Mouse (Mus musculus) CH12.LX (cell line): ENCODE measurements at regions not wholly inside any gene's neighbourhood (a gene's known extent, or its start where the extent isn't known, plus 50 kb on each side); places are given as distances from the start of the nearest gene placed in this dataset.

Experiments used
- DNase-seq: peaks from one replicate; pipeline ENCODE4 v3.0.0-alpha.2; 2013; ENCODE audit errors: extremely low read depth
- H3K27ac ChIP-seq: 2 replicates; pipeline ENCODE4 v1.5.1; 2012; ENCODE audit warnings: low read depth, mild to moderate bottlenecking, control low read depth, moderate library complexity; ENCODE audit not compliant: insufficient read depth
- H3K27me3 ChIP-seq: replicated peaks from 2 replicates; pipeline ENCODE3; 2012; ENCODE audit warnings: inconsistent platforms
- H3K36me3 ChIP-seq, 2 experiments: replicated peaks in 1 of 2; 2 replicates each; pipeline versions ENCODE3 to v1.6.1; 2012; ENCODE audit warnings: inconsistent platforms in 1 of 2, low read length in 1 of 2, mild to moderate bottlenecking in 1 of 2, mixed read lengths in 1 of 2, moderate library complexity in 1 of 2; ENCODE audit not compliant: control insufficient read depth in 1 of 2, insufficient read depth in 1 of 2
- H3K4me1 ChIP-seq, 2 experiments: 2 replicates each; pipeline ENCODE4 v1.6.1; 2012; ENCODE audit warnings: inconsistent platforms in 1 of 2, moderate library complexity in 1 of 2; ENCODE audit not compliant: insufficient read depth in 2 of 2, control insufficient read depth in 1 of 2
- H3K4me2 ChIP-seq: 2 replicates; pipeline ENCODE4 v1.6.1; 2012; ENCODE audit warnings: low read depth, mild to moderate bottlenecking, control low read depth; ENCODE audit not compliant: poor library complexity, insufficient read depth, severe bottlenecking
- H3K4me3 ChIP-seq, 3 experiments: fragments of 150-350 bp in 1 of 3; sonication (generic) in 1 of 3; replicated peaks in 1 of 3; 2 replicates each; pipeline versions ENCODE3 to v1.5.1; 2011 to 2012; ENCODE audit warnings: low read depth in 2 of 3, low read length in 2 of 3, mild to moderate bottlenecking in 2 of 3, moderate library complexity in 2 of 3, control low read depth in 1 of 3, improper control_type of control experiment in 1 of 3, inconsistent platforms in 1 of 3, mixed read lengths in 1 of 3; ENCODE audit not compliant: poor library complexity in 1 of 3
- H3K79me2 ChIP-seq: replicated peaks from 2 replicates; pipeline ENCODE4 v1.6.1; 2012; ENCODE audit warnings: mild to moderate bottlenecking, moderate library complexity; ENCODE audit not compliant: control insufficient read depth, poor library complexity, insufficient read depth, severe bottlenecking; ENCODE audit errors: extremely low read depth
- H3K9ac ChIP-seq: 2 replicates; pipeline ENCODE4 v1.6.1; 2012; ENCODE audit warnings: low read depth, mild to moderate bottlenecking, control low read depth, moderate library complexity; ENCODE audit not compliant: insufficient read depth
- H3K9me3 ChIP-seq: replicated peaks from 2 replicates; pipeline ENCODE3; 2012; ENCODE audit warnings: low read length, inconsistent platforms, mixed read lengths
- BHLHE40 ChIP-seq: IDR thresholded peaks from 2 replicates; pipeline ENCODE4 v1.6.1; 2011; ENCODE audit warnings: mild to moderate bottlenecking, low read depth, low read length, improper control_type of control experiment
- CHD1 ChIP-seq: IDR thresholded peaks from 2 replicates; pipeline ENCODE4 v1.6.1; 2012; ENCODE audit warnings: low read depth, low read length, improper control_type of control experiment, inconsistent platforms
- CHD2 ChIP-seq: IDR thresholded peaks from 2 replicates; pipeline ENCODE4 v1.6.1; 2011; ENCODE audit warnings: low read length, improper control_type of control experiment
- CTCF ChIP-seq, 2 experiments: IDR thresholded peaks in 1 of 2; conservative IDR thresholded peaks in 1 of 2; 2 replicates each; pipeline ENCODE4 v1.5.1; 2011 to 2012; ENCODE audit warnings: low read depth in 2 of 2, low read length in 2 of 2, improper control_type of control experiment in 1 of 2, inconsistent platforms in 1 of 2, mild to moderate bottlenecking in 1 of 2, moderate library complexity in 1 of 2
- E2F4 ChIP-seq: IDR thresholded peaks from 2 replicates; pipeline ENCODE4 v1.6.1; 2011; ENCODE audit warnings: low read depth, low read length, improper control_type of control experiment; ENCODE audit not compliant: insufficient replicate concordance
- ELF1 ChIP-seq: IDR thresholded peaks from 2 replicates; pipeline ENCODE4 v1.6.1; 2014; ENCODE audit warnings: low read depth, mild to moderate bottlenecking, inconsistent platforms, low read length, improper control_type of control experiment
- EP300 ChIP-seq: IDR thresholded peaks from 2 replicates; pipeline ENCODE4 v1.6.1; 2011; ENCODE audit warnings: low read length, improper control_type of control experiment
- GABPA ChIP-seq: IDR thresholded peaks from 2 replicates; pipeline ENCODE4 v1.6.1; 2012; ENCODE audit warnings: low read depth, low read length, improper control_type of control experiment, inconsistent platforms; ENCODE audit not compliant: insufficient replicate concordance
- IRF4 ChIP-seq: IDR thresholded peaks from 2 replicates; pipeline ENCODE4 v1.6.1; 2014; ENCODE audit warnings: low read depth, mild to moderate bottlenecking, inconsistent platforms, low read length, improper control_type of control experiment
- JUN ChIP-seq: IDR thresholded peaks from 2 replicates; pipeline ENCODE4 v1.6.1; 2011; ENCODE audit warnings: low read depth, mild to moderate bottlenecking, low read length, improper control_type of control experiment, moderate library complexity; ENCODE audit not compliant: insufficient read depth
- JUND ChIP-seq: conservative IDR thresholded peaks from 2 replicates; pipeline ENCODE4 v1.6.1; 2011; ENCODE audit warnings: low read depth, low read length, improper control_type of control experiment
- KAT2A ChIP-seq: IDR thresholded peaks from 2 replicates; pipeline ENCODE4 v1.6.1; 2012; ENCODE audit warnings: low read length, improper control_type of control experiment, inconsistent platforms; ENCODE audit not compliant: insufficient replicate concordance
- MAFK ChIP-seq: IDR thresholded peaks from 2 replicates; pipeline ENCODE4 v1.6.1; 2011; ENCODE audit warnings: low read length, improper control_type of control experiment; ENCODE audit not compliant: insufficient replicate concordance
- MAX ChIP-seq: IDR thresholded peaks from 2 replicates; pipeline ENCODE4 v1.6.1; 2011; ENCODE audit warnings: low read length, improper control_type of control experiment
- MAZ ChIP-seq: IDR thresholded peaks from 2 replicates; pipeline ENCODE4 v1.6.1; 2012; ENCODE audit warnings: low read depth, mild to moderate bottlenecking, inconsistent platforms, low read length, improper control_type of control experiment, moderate library complexity
- MEF2A ChIP-seq: IDR thresholded peaks from 2 replicates; pipeline ENCODE4 v1.6.1; 2014; ENCODE audit warnings: low read depth, mild to moderate bottlenecking, inconsistent platforms, low read length, improper control_type of control experiment, borderline replicate concordance
- MXI1 ChIP-seq: IDR thresholded peaks from 2 replicates; pipeline ENCODE4 v1.6.1; 2011; ENCODE audit warnings: mild to moderate bottlenecking, low read depth, low read length, improper control_type of control experiment
- MYC ChIP-seq: IDR thresholded peaks from 2 replicates; pipeline ENCODE4 v1.6.1; 2011; ENCODE audit warnings: low read depth, mild to moderate bottlenecking, improper control_type of control experiment, low read length
- NRF1 ChIP-seq: IDR thresholded peaks from 2 replicates; pipeline ENCODE4 v1.6.1; 2014; ENCODE audit warnings: low read depth, mild to moderate bottlenecking, inconsistent platforms, low read length, improper control_type of control experiment, moderate library complexity
- POLR2A ChIP-seq: IDR thresholded peaks from 2 replicates; pipeline ENCODE4 v1.6.1; 2011; ENCODE audit warnings: low read depth, mild to moderate bottlenecking, improper control_type of control experiment, low read length
- RAD21 ChIP-seq: IDR thresholded peaks from 2 replicates; pipeline ENCODE4 v1.6.1; 2011; ENCODE audit warnings: low read depth, mild to moderate bottlenecking, low read length, improper control_type of control experiment, moderate library complexity
- TCF12 ChIP-seq: IDR thresholded peaks from 2 replicates; pipeline ENCODE4 v1.6.1; 2014; ENCODE audit warnings: low read depth, mild to moderate bottlenecking, inconsistent platforms, low read length, improper control_type of control experiment
- UBTF ChIP-seq: IDR thresholded peaks from 2 replicates; pipeline ENCODE4 v1.6.1; 2012; ENCODE audit warnings: low read depth, mild to moderate bottlenecking, inconsistent platforms, low read length, improper control_type of control experiment, moderate library complexity
- USF1 ChIP-seq: IDR thresholded peaks from 2 replicates; pipeline ENCODE4 v1.6.1; 2014; ENCODE audit warnings: low read depth, mild to moderate bottlenecking, inconsistent platforms, low read length, improper control_type of control experiment
- ZC3H11A ChIP-seq: IDR thresholded peaks from 2 replicates; pipeline ENCODE4 v1.6.1; 2012; ENCODE audit warnings: low read depth, mild to moderate bottlenecking, inconsistent platforms, low read length, improper control_type of control experiment
- ZKSCAN1 ChIP-seq: IDR thresholded peaks from 2 replicates; pipeline ENCODE4 v1.6.1; 2012; ENCODE audit warnings: low read depth, inconsistent platforms, low read length, improper control_type of control experiment, borderline replicate concordance
- ZMIZ1 ChIP-seq: IDR thresholded peaks from 2 replicates; pipeline ENCODE4 v1.6.1; 2012; ENCODE audit warnings: low read depth, mild to moderate bottlenecking, inconsistent platforms, low read length, improper control_type of control experiment
- ZNF384 ChIP-seq: IDR thresholded peaks from 2 replicates; pipeline ENCODE4 v1.6.1; 2012; ENCODE audit warnings: low read depth, low read length, improper control_type of control experiment, inconsistent platforms
- dilution Hi-C: fragments of 300-500 bp; cut with MboI; formaldehyde crosslinking; loops from 2 replicates; pipeline ENCODE4 v1.14.3; 2020; ENCODE audit warnings: low sequenced_read_pairs; ENCODE audit not compliant: extremely low pct_unique_long_range_greater_than_20kb, extremely low pct_ligation_motif_present
- in situ Hi-C: fragments of 300-500 bp; cut with MboI; formaldehyde crosslinking; loops from 3 replicates; pipeline ENCODE4 v1.14.3; 2019; ENCODE audit warnings: low sequenced_read_pairs, low pct_ligation_motif_present, low pct_unique_long_range_greater_than_20kb, mixed read lengths

DNA sequence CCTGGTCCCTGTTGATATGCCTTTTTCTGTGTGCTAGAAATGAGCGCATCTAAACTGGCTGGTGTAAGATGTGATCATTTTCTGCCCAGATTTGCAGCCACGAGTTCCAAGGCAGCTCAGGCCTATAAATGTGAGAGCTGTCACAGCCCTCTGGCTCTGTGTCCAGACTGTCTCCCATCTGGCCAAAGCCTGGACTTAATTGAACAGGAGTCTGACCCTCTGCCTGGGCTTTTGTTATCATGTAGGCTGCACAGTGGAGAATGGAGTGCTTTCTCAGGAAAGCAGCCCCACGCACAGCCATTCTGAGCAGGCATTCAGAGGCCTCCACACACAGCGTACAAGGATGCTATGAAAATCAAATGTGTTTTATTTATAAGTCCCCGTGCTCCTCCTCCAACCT lies 141.9 kb upstream of the Tbc1d5 start:
- no peak for DNase-seq
- TF ChIP-seq GABPA (no peak), ELF1 (no peak), ZC3H11A (no peak), RAD21 (no peak), USF1 (no peak), MXI1 (no peak), MAFK (no peak), CTCF (conservative IDR thresholded peaks at IDR 0.05 in 1 of 2, IDR thresholded peaks at IDR 0.05 in 1 of 2; ENCODE audit: low read depth in 2 of 2, low read length in 2 of 2) (no peak), CHD1 (no peak), JUN (no peak), CHD2 (no peak), NRF1 (no peak)
- dilution Hi-C loops = no loop called here
- in situ Hi-C loops = no loop called here
- Histone ChIP-seq H3K27ac (no peak overlapping the region), H3K36me3 (no peaks in the 10 kb centered on the region), H3K4me3 (no peak overlapping the region), H3K4me2 (no peak overlapping the region), H3K4me1 (no peaks in the 10 kb centered on the region), H3K79me2 (no peaks in the 10 kb centered on the region), H3K27me3 (no peaks in the 10 kb centered on the region), H3K9ac (no peak overlapping the region), H3K9me3 (no peaks in the 10 kb centered on the region)

DNA sequence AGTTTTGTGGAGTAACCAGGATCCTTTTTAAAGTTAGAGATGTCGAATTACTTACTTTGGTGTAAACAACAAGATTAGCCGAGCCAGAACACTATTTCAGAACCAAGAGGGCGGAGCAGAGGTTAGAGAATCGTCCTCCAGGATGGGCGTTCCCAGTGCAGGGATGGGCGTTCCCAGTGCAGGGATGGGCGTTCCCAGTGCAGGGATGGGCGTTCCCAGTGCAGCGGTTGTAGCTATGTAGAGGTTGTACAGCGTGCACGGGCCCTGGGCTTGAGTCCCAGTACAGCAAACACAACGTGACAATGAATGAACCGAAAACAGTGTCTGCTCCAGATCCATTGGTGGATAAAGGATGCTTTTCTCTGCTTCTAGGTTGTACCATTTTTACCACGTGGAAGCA lies 125.8 kb upstream of the Tbc1d5 start:
- no peak overlapping the region for H3K27ac ChIP-seq
- H3K4me2 ChIP-seq = no peak overlapping the region
- no peak overlapping the region for H3K4me3 ChIP-seq
- H3K9ac ChIP-seq = no peak overlapping the region
- no peaks in the 10 kb centered on the region for H3K36me3 ChIP-seq
- in situ Hi-C loops = no loop called here
- dilution Hi-C loops = no loop called here
- no peaks in the 10 kb centered on the region for H3K79me2 ChIP-seq
- no peak for DNase-seq
- TF ChIP-seq KAT2A (no peak), JUND (no peak), RAD21 (no peak), MAZ (no peak), UBTF (no peak), TCF12 (no peak), CHD1 (no peak), EP300 (no peak), IRF4 (no peak), MYC (no peak), MEF2A (no peak), MAX (no peak), BHLHE40 (no peak), MXI1 (no peak), ZKSCAN1 (no peak), ZNF384 (no peak), ELF1 (no peak), E2F4 (no peak), POLR2A (no peak), ZMIZ1 (no peak)
- no peaks in the 10 kb centered on the region for H3K27me3 ChIP-seq
- no peaks in the 10 kb centered on the region for H3K9me3 ChIP-seq
- H3K4me1 ChIP-seq = peaks cover 0 to 2% of the 10 kb centered on the region in 2 experiments; a peak in 1 of 4 replicates
